Mouse (Mus musculus): ENCODE data around the gene Cacng6. TPM values are rescaled to one million over a fixed set of nuclear protein-coding genes. Genes with fewer than 3 reads are reported as not detected.

Gene Cacng6
- polyA plus RNA-seq, 1 experiment from 2014 or later, result 5.1 TPM

DNA sequence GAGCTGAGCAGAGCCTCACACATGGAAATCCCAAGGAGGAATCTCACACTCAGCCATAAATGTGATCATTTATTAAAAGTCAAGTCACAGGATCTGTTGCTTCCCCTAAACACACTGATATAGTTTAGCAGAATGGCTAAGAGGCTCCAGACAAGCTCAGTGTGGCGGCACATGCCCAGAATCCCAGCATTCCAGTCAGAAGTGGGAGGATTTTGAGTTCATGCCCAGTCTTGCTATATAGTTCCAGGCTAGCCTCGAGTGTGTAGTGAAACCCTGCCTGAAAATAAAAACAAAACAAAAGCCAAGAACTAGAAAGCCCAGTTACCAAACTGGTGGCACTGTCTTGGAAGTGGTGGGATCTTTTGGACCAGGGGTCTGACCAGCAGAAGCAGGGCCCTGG is 44.6 kb downstream of the Cacng6 start:
- H3K9me3 ChIP-seq (replicated peaks), result no peaks in the 10 kb centered on the region
- 29% methylated on average over 2 of the region's 2 CpGs for WGBS
- no peak overlapping the region for H3K9ac ChIP-seq
- H3K4me2 ChIP-seq (replicated peaks), result no peak overlapping the region
- H3K27ac ChIP-seq (replicated peaks), result no peak overlapping the region
- no peaks in the 10 kb centered on the region for H3K27me3 ChIP-seq
- H3K4me3 ChIP-seq (replicated peaks), result no peak overlapping the region
- no peaks in the 10 kb centered on the region for H3K36me3 ChIP-seq
- 0 out of 2 replicates have a peak, but pooled peaks cover 3% of the 10 kb centered on the region for H3K4me1 ChIP-seq
- ATAC-seq (ENCODE audit: insufficient number of reproducible peaks, low FRiP score, low TSS enrichment, low read depth), result no peak

- Histone ChIP-seq H3K9me3 (replicated peaks) (no peaks in the 10 kb centered on the region), H3K27ac (replicated peaks) (no peak overlapping the region), H3K9ac (no peak overlapping the region), H3K4me2 (replicated peaks) (no peak overlapping the region), H3K36me3 (no peaks in the 10 kb centered on the region), H3K27me3 (no peaks in the 10 kb centered on the region; the same call in 1 of the 2 replicates), H3K4me1 (no peaks in the 10 kb centered on the region), H3K4me3 (replicated peaks) (no peak overlapping the region)
- 62% methylated on average over 3 of the region's 3 CpGs for WGBS
- ATAC-seq (ENCODE audit: insufficient number of reproducible peaks, low FRiP score, low TSS enrichment, low read depth), result no peak
These were observed 48.8 kb downstream of the Cacng6 start for GRCm38 (mm10) chr7:3472774-3473173.

- Histone ChIP-seq H3K27ac (replicated peaks) (no peak overlapping the region), H3K9ac (no peak overlapping the region), H3K4me2 (replicated peaks) (peak overlapping the region; percentile 19; the same call in 1 of the 2 replicates), H3K27me3 (no peaks in the 10 kb centered on the region; the same call in 1 of the 2 replicates), H3K36me3 (no peaks in the 10 kb centered on the region), H3K4me1 (no peaks in the 10 kb centered on the region), H3K9me3 (replicated peaks) (no peaks in the 10 kb centered on the region), H3K4me3 (replicated peaks) (no peak overlapping the region)
- WGBS, result 7% methylated on average over 19 of the region's 19 CpGs
- ATAC-seq (ENCODE audit: insufficient number of reproducible peaks, low FRiP score, low TSS enrichment, low read depth), result no peak
These were observed 50.5 kb downstream of the Cacng6 start for GRCm38 (mm10) chr7:3474291-3475080.

DNA sequence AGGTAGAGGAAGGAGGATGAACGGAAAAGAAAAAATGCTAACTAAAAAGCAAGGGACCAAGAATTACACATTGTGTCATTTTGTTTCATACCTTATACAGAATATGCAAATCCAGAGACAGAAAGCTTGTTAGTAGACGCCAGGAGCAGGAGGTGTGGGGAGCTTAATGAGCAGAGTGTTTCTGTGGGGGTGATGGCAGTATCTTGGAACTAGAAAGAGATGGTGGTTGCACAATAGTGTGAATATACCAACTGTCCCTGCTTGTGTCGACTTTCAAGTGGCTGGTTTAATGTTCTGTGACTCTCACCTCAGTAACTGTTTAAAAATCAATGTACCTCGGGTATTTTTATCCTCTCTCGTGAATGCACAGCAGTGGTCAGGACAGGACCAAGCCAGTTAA is 52.7 kb downstream of the Cacng6 start:
- no peak overlapping the region for H3K27ac ChIP-seq (replicated peaks)
- H3K36me3 ChIP-seq, result no peaks in the 10 kb centered on the region
- ATAC-seq (ENCODE audit: insufficient number of reproducible peaks, low FRiP score, low TSS enrichment, low read depth), result no peak
- no peak overlapping the region for H3K4me3 ChIP-seq (replicated peaks)
- WGBS, result 72% methylated on average over 5 of the region's 5 CpGs
- H3K4me2 ChIP-seq (replicated peaks), result no peak overlapping the region
- no peaks in the 10 kb centered on the region; the same call in 1 of the 2 replicates for H3K27me3 ChIP-seq
- no peak overlapping the region for H3K9ac ChIP-seq
- no peaks in the 10 kb centered on the region for H3K9me3 ChIP-seq (replicated peaks)
- H3K4me1 ChIP-seq, result no peaks in the 10 kb centered on the region

DNA sequence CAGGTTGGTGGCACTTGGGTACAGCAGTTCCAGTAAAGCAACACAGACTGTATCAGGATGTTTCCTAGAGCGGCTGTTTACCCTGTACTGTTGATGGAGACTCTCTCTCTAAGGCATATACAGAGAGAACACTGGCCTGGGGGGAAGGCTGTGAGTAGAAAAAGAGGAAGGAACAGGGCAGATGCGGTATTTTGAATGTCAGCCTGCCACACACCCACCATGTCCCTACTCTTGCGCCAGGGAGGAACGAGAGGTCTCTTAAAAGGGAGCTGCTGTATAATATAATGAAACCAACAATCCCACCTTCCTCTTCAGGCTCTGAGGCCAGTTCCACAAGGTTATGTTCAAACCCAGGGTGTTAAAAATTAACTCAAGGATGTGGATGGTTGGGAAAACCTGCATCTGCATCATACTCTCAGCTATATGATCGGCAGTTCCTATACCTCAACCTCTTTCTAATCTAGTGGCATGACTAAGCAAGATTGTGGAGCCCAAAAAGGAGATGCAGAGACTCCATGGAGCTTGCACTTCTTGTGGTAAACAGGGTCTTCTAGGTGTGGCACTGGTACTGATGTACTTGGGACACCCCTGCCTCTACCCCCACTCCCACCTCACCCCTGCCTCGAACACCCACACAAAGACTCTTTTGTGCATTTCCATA is 58.1 kb downstream of the Cacng6 start:
- Histone ChIP-seq H3K36me3 (no peaks in the 10 kb centered on the region), H3K27ac (replicated peaks) (no peak overlapping the region), H3K4me1 (no peaks in the 10 kb centered on the region), H3K4me2 (replicated peaks) (no peak overlapping the region), H3K4me3 (replicated peaks) (no peak overlapping the region), H3K9ac (no peak overlapping the region), H3K27me3 (no peaks in the 10 kb centered on the region), H3K9me3 (replicated peaks) (no peaks in the 10 kb centered on the region)
- no peak for ATAC-seq (ENCODE audit: insufficient number of reproducible peaks, low FRiP score, low TSS enrichment, low read depth)
- 82% methylated on average over 6 of the region's 6 CpGs for WGBS

Small RNA genes lying within 50 kb of the gene (microRNA-seq; reads per million reads assigned to microRNA genes)
- gene Gm23450 (ENCODE audit: borderline number of aligned reads), result 6.0 reads per million, percentile 23 among the genes with 10 or more reads in this experiment

Other genes starting within 250 kb of the Cacng6 start
- gene Nlrp12, start 174.5 kb upstream of the Cacng6 start, polyA plus RNA-seq (2015; fragmentation: Nextera tagmentation; extraction: Ambion mirVana), result not detected in 2 replicates
- gene Myadm, start 135.1 kb upstream of the Cacng6 start, polyA plus RNA-seq (2015; fragmentation: Nextera tagmentation; extraction: Ambion mirVana), result 105 and 107 TPM in 2 replicates
- 0.13 and 0.28 TPM in 2 replicates for gene Prkcg, start 135.0 kb upstream of the Cacng6 start, polyA plus RNA-seq (2015; fragmentation: Nextera tagmentation; extraction: Ambion mirVana)
- gene Cacng7, start 91.2 kb upstream of the Cacng6 start, polyA plus RNA-seq (2015; fragmentation: Nextera tagmentation; extraction: Ambion mirVana), result 2.0 and 3.1 TPM in 2 replicates
- gene Cacng8, start 33.5 kb upstream of the Cacng6 start, polyA plus RNA-seq (2015; fragmentation: Nextera tagmentation; extraction: Ambion mirVana), result 2.2 and 3.0 TPM in 2 replicates
- 0.17 and 0.81 TPM in 2 replicates for gene Tarm1, start 78.4 kb downstream of the Cacng6 start, polyA plus RNA-seq (2015; fragmentation: Nextera tagmentation; extraction: Ambion mirVana)
- gene Oscar, start 192.0 kb downstream of the Cacng6 start, polyA plus RNA-seq (2015; fragmentation: Nextera tagmentation; extraction: Ambion mirVana), result 0.83 and 1.0 TPM in 2 replicates
- gene Ndufa3, start 193.2 kb downstream of the Cacng6 start, polyA plus RNA-seq (2015; fragmentation: Nextera tagmentation; extraction: Ambion mirVana), result 483 and 493 TPM in 2 replicates
- 27.1 and 28.3 TPM in 2 replicates for gene Tfpt, start 205.7 kb downstream of the Cacng6 start, polyA plus RNA-seq (2015; fragmentation: Nextera tagmentation; extraction: Ambion mirVana)
- gene Prpf31, start 205.8 kb downstream of the Cacng6 start, polyA plus RNA-seq (2015; fragmentation: Nextera tagmentation; extraction: Ambion mirVana), result 87.1 and 94.3 TPM in 2 replicates
- 59.0 and 65.3 TPM in 2 replicates for gene Cnot3, start 221.1 kb downstream of the Cacng6 start, polyA plus RNA-seq (2015; fragmentation: Nextera tagmentation; extraction: Ambion mirVana)
- 20.1 and 22.3 TPM in 2 replicates for gene Leng1, start 241.6 kb downstream of the Cacng6 start, polyA plus RNA-seq (2015; fragmentation: Nextera tagmentation; extraction: Ambion mirVana)

Measured in embryonic facial prominence, embryonic 15.5 days (tissue).